8 mouse cellular contexts compared by ENCODE assay signal in genomic region chr16:65629186-65629585, GRCm38 (mm10).
DNase-seq lines count a peak whose midpoint lies in the region; ATAC-seq and TF ChIP-seq lines count a peak whose summit lies in the region.
"Had no signal": no experiment of that assay in that cellular context is flagged by ENCODE, and none has a peak within 500 bp of the region (broad histone marks: within the 10 kb centered on the region; RNA-seq: fewer than 3 reads in every experiment).

No protein-coding gene starts in this region.

- no peaks in the 10 kb centered on the region for H3K36me3 ChIP-seq in E14TG2a.4 (ENCODE audit: insufficient read depth, low read length)
- H3K36me3 ChIP-seq in liver, embryonic 14.5 days (replicated peaks; ENCODE audit: control insufficient read depth, insufficient read depth, low read depth) = no peaks in the 10 kb centered on the region

- no peaks in the 10 kb centered on the region for H3K9me3 ChIP-seq in E14TG2a.4 (ENCODE audit: low read length)
- no peaks in the 10 kb centered on the region for H3K9me3 ChIP-seq in liver, embryonic 14.5 days (ENCODE audit: control insufficient read depth, low read length)

- no peak overlapping the region for H3K4me3 ChIP-seq in E14TG2a.4 (replicated peaks; ENCODE audit: low read length)
- no peak overlapping the region for H3K4me3 ChIP-seq in liver, embryonic 14.5 days (ENCODE audit: insufficient read depth in 1 of 2, low read depth in 2 of 2, low read length in 2 of 2)

- peak; percentile 58 for TF ChIP-seq CTCF in E14TG2a.4 (conservative IDR thresholded peaks at IDR 0.05; ENCODE audit: low read length)
- TF ChIP-seq CTCF in liver, embryonic 14.5 days (IDR thresholded peaks at IDR 0.05; ENCODE audit: low read depth) = peak; percentile 44; the same call in 1 of the 2 replicates

- no peak overlapping the region for H3K9ac ChIP-seq in liver, embryonic 14.5 days (replicated peaks)

- no peaks in the 10 kb centered on the region; the same call in 1 of the 2 replicates for H3K4me1 ChIP-seq in E14TG2a.4 (replicated peaks; ENCODE audit: low read depth, low read length)
- no peaks in the 10 kb centered on the region for H3K4me1 ChIP-seq in liver, embryonic 14.5 days (replicated peaks; ENCODE audit: control insufficient read depth in 2 of 2, insufficient read depth in 2 of 2, low read length in 1 of 2)

- no peak for TF ChIP-seq EP300 in liver, embryonic 14.5 days (IDR thresholded peaks at IDR 0.05; ENCODE audit: low read depth)

- peak; percentile 81 for ATAC-seq in granulocyte monocyte progenitor cell, adult 5-6 weeks (replicated peaks; ENCODE audit: poor library complexity, severe bottlenecking)
- ATAC-seq in liver, embryonic 14.5 days (ENCODE audit: insufficient read depth) = no peak
- ATAC-seq in neutrophil, adult 5-6 weeks (ENCODE audit: extremely low read depth, insufficient number of reproducible peaks, low FRiP score, poor library complexity, severe bottlenecking) = peak; percentile 79; the same call in 1 of the 2 replicates

- H3K27ac ChIP-seq in liver, embryonic 14.5 days = no peak overlapping the region
- H3K27ac ChIP-seq: macrophage had no signal

- H3K27me3 ChIP-seq in E14TG2a.4 (ENCODE audit: insufficient read depth, low read length) = no peaks in the 10 kb centered on the region
- H3K27me3 ChIP-seq in liver, embryonic 14.5 days (ENCODE audit: control insufficient read depth, insufficient read depth, low read length) = no peaks in the 10 kb centered on the region

- WGBS in liver, embryonic 14.5 days (ENCODE audit: insufficient replicate concordance) = 7% methylated on average over 10 of the region's 10 CpGs

- no peak overlapping the region for H3K4me2 ChIP-seq in liver, embryonic 14.5 days (ENCODE audit: low read depth)

- DNase-seq in adrenal gland, adult (ENCODE audit: inconsistent age in 2 of 2, low spot score in 1 of 2) = peak; percentile 33 to 85
- DNase-seq in embryo, embryonic 10.5 days (ENCODE audit: low spot score) = peak; percentile 88
- peak; percentile 43 to 79 for DNase-seq in kidney, postnatal 25 days
- peak; percentile 14 to 31 (median 15) for DNase-seq in liver, embryonic 14.5 days (ENCODE audit: low read depth in 3 of 3, low spot score in 3 of 3)

Comparison
In these comparisons a context has a peak if more than half of its experiments do, and no peak if none do; other contexts are left out.
1. DNase-seq: peak in every context shown above with its lines; median percentile 88 in embryo, embryonic 10.5 days; 61 in kidney, postnatal 25 days; 59 in adrenal gland, adult; 15 in liver, embryonic 14.5 days.